Mouse (Mus musculus): ENCODE measurements around the gene Crebrf. TPM values are rescaled to one million over a fixed set of nuclear protein-coding genes. Genes with fewer than 3 reads are reported as not detected.

Crebrf gene
- polyA plus RNA-seq, 1 experiment: 9.1 TPM

DNA sequence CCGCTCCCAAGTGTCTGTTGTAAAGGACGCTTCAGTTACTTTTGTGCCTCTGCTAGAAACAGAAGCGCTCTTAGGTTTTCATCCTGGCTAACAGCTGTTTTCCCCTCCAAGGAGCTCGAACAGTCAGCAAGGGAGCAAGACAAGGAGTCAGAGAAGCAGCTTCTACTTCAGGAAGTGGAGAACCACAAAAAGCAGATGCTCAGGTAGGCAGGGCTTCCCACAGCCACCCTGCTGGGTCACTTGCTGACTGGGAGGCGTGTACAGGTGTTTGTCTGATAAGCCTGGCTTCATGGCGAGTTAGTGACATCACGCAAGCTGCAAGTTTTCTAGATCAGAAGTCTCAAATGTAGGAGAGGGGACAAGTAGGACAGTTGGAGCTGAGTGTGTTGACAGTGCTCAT is 71.1 kb downstream of the Crebrf start:
- DNase-seq: no peak
- TF ChIP-seq POLR2A (IDR thresholded peaks at IDR 0.05; ENCODE audit: low read depth, low read length) (no peak), CTCF (conservative IDR thresholded peaks at IDR 0.05; ENCODE audit: insufficient read depth, insufficient read length, low read depth, low read length) (no peak)
- WGBS: 92% methylated on average over 7 of the region's 7 CpGs
- Histone ChIP-seq H3K36me3 (ENCODE audit: control insufficient read depth, insufficient read depth, low read length) (no peaks in the 10 kb centered on the region; the same call in none of the 2 replicates), H3K4me3 (ENCODE audit: insufficient read depth, low read depth, low read length) (no peak overlapping the region), H3K4me1 (ENCODE audit: control insufficient read depth, insufficient read depth, low read length) (peaks cover 3% of the 10 kb centered on the region; the same call in 1 of the 2 replicates), H3K27ac (ENCODE audit: insufficient read depth, low read depth, low read length) (no peak overlapping the region), H3K27me3 (replicated peaks; ENCODE audit: control insufficient read depth, insufficient read depth, low read length) (no peaks in the 10 kb centered on the region)

DNA sequence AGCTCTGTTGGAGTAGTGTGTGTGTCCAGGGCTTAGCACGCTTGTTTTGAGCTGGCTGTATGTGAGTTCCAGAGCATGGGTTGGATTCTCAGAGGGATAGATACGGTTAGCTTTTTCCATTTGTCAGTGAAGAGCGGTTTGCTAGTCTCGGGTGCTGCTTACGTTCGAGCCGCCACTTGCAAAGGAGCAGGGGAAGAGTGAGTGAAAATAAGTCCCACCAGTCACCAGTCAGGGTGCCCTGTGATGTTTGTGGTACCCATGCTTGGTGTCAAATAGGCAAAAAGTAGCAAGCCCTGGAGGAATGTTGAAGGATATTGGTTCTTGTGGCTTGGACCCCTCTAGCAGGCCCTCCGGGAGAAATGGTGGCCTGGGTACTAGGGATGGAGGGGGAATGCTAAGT is 73.5 kb downstream of the Crebrf start:
- TF ChIP-seq CTCF (conservative IDR thresholded peaks at IDR 0.05; ENCODE audit: insufficient read depth, insufficient read length, low read depth, low read length) (no peak), POLR2A (IDR thresholded peaks at IDR 0.05; ENCODE audit: low read depth, low read length) (no peak)
- WGBS: 92% methylated on average over 8 of the region's 8 CpGs
- no peaks in the 10 kb centered on the region for H3K27me3 ChIP-seq (replicated peaks; ENCODE audit: control insufficient read depth, insufficient read depth, low read length)
- peaks cover 3% of the 10 kb centered on the region for H3K36me3 ChIP-seq (ENCODE audit: control insufficient read depth, insufficient read depth, low read length)
- no peak overlapping the region for H3K4me3 ChIP-seq (ENCODE audit: insufficient read depth, low read depth, low read length)
- no peaks in the 10 kb centered on the region for H3K4me1 ChIP-seq (ENCODE audit: control insufficient read depth, insufficient read depth, low read length)
- DNase-seq: no peak
- H3K27ac ChIP-seq (ENCODE audit: insufficient read depth, low read depth, low read length): no peak overlapping the region

DNA sequence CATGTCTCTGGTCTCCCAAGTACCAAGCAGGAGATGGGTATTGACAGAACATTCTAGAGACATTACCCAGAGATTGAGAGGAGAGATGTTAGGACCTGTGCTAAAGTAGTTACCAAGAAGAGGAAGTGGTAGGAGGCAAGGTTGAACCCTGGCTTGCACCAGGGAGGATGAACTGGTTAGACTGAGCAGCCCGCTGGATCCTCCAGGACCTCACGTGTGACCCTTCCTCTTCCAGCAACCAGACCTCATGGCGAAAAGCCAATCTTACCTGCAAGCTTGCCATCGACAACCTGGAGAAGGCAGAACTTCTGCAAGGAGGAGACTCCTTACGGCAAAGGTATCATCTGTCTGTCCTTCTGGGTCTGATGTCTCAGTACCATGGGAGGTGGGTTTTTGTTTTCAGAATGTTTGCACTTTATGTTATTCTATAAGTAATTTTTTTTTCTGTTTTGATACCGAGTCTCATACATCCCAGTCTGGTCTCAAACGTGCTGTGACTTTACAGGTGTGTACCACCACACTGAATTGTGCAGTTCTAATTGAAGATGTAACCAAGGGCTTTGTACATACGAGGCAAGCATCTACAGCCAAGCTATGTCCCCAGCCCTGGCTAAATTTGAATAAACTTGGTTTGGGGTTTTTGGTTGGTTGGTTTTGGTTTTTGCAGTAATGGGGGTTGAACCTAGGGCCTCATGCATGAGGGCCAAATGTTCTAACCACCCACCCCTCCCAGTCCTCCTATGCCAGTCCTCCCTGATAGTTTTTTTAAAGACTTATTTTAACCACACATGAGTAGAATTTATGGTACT is 74.2 kb downstream of the Crebrf start:
- no peak overlapping the region for H3K4me3 ChIP-seq (ENCODE audit: insufficient read depth, low read depth, low read length)
- no peak overlapping the region for H3K27ac ChIP-seq (ENCODE audit: insufficient read depth, low read depth, low read length)
- no peaks in the 10 kb centered on the region for H3K27me3 ChIP-seq (replicated peaks; ENCODE audit: control insufficient read depth, insufficient read depth, low read length)
- H3K36me3 ChIP-seq (ENCODE audit: control insufficient read depth, insufficient read depth, low read length): peaks cover 3% of the 10 kb centered on the region
- TF ChIP-seq POLR2A (IDR thresholded peaks at IDR 0.05; ENCODE audit: low read depth, low read length) (no peak), CTCF (conservative IDR thresholded peaks at IDR 0.05; ENCODE audit: insufficient read depth, insufficient read length, low read depth, low read length) (no peak)
- no peak for DNase-seq
- H3K4me1 ChIP-seq (ENCODE audit: control insufficient read depth, insufficient read depth, low read length): no peaks in the 10 kb centered on the region
- 90% methylated on average over 8 of the region's 8 CpGs for WGBS

DNA sequence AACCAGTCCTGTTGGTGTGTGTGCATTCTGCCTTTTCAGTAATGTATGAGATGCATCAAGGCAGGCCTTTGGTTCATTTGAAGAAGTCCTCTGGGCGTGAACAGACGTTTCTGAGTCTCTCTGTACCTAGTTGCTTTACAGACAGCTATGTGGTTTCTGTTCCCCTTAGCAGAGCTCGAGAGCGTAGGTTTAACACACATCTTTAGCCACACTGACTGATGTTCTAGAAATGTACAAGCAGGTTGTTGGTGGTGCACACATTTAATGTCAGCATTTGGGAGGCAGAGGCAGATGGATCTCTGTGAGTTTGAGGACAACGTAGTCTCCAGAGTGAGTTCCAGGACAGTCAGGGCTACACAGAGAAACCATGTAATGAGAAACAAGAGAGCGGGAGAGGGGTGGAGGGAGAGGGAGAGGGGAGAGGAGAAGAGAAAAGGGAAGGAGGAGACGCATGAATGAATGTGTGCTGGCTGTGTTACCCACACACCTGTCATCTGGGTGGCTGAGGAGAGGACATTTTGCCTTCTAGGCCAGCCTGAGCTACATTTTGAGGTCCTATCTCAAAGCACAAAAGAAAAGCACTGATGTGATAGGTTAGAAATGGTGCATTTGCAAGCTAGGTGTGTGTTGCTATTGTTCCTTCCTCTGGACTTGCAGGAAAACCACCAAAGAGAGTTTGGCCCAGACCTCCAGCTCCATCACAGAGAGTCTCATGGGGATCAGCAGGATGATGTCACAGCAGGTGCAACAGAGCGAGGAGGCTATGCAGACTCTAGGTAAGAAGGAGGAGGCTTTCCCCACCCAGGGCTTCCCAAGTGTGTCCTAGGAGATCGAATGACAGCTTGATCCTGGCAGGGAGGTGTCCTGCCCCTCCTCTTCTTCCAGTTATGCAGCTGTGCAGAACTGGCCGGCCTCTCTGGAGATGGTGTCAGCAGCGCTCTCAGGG is 75.1 kb downstream of the Crebrf start:
- WGBS: 76% methylated on average over 11 of the region's 11 CpGs
- TF ChIP-seq CTCF (conservative IDR thresholded peaks at IDR 0.05; ENCODE audit: insufficient read depth, insufficient read length, low read depth, low read length): no peak
- TF ChIP-seq POLR2A (IDR thresholded peaks at IDR 0.05; ENCODE audit: low read depth, low read length): no peak
- no peak for DNase-seq
- Histone ChIP-seq H3K4me1 (ENCODE audit: control insufficient read depth, insufficient read depth, low read length) (no peaks in the 10 kb centered on the region), H3K27ac (ENCODE audit: insufficient read depth, low read depth, low read length) (no peak overlapping the region), H3K36me3 (ENCODE audit: control insufficient read depth, insufficient read depth, low read length) (peaks cover 3% of the 10 kb centered on the region), H3K27me3 (replicated peaks; ENCODE audit: control insufficient read depth, insufficient read depth, low read length) (no peaks in the 10 kb centered on the region), H3K4me3 (ENCODE audit: insufficient read depth, low read depth, low read length) (no peak overlapping the region)

- 73% methylated on average over 7 of the region's 7 CpGs for WGBS
- no peak for TF ChIP-seq CTCF (conservative IDR thresholded peaks at IDR 0.05; ENCODE audit: insufficient read depth, insufficient read length, low read depth, low read length)
- TF ChIP-seq POLR2A (IDR thresholded peaks at IDR 0.05; ENCODE audit: low read depth, low read length): no peak
- H3K36me3 ChIP-seq (ENCODE audit: control insufficient read depth, insufficient read depth, low read length): peaks cover 3% of the 10 kb centered on the region
Observed at GRCm38 (mm10) chr17:26791580-26791979, 76.1 kb downstream of the Crebrf start.

DNA sequence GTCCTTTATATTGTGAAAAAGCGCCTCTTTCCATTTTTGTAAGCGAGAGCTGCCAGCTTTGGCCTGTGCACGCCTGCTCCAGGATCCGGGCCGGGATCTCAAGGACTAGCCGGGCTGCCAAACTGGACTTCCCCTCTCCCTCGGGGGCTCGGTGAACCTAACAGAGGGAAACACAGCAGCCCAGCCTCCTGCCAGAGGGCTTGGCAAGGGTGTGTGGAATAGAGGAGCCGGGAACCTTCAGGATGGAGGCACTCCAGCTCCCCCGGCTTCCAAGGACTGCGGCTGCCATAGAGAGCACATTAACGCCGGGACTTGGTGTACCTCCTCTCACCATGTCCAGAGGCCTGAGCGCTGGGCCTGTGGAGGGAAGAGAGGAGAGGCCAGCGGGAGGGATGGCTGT is 76.6 kb downstream of the Crebrf start:
- no peaks in the 10 kb centered on the region for H3K4me1 ChIP-seq (ENCODE audit: control insufficient read depth, insufficient read depth, low read length)
- WGBS: 89% methylated on average over 15 of the region's 15 CpGs
- DNase-seq: no peak
- no peak for TF ChIP-seq CTCF (conservative IDR thresholded peaks at IDR 0.05; ENCODE audit: insufficient read depth, insufficient read length, low read depth, low read length)
- no peak for TF ChIP-seq POLR2A (IDR thresholded peaks at IDR 0.05; ENCODE audit: low read depth, low read length)
- no peak overlapping the region for H3K27ac ChIP-seq (ENCODE audit: insufficient read depth, low read depth, low read length)
- no peak overlapping the region for H3K4me3 ChIP-seq (ENCODE audit: insufficient read depth, low read depth, low read length)
- H3K27me3 ChIP-seq (replicated peaks; ENCODE audit: control insufficient read depth, insufficient read depth, low read length): no peaks in the 10 kb centered on the region
- H3K36me3 ChIP-seq (ENCODE audit: control insufficient read depth, insufficient read depth, low read length): peaks cover 3% of the 10 kb centered on the region

More at GRCm38 (mm10) chr17:26791580-26791979, 76.1 kb downstream of the Crebrf start:
- no peak overlapping the region for H3K4me3 ChIP-seq (ENCODE audit: insufficient read depth, low read depth, low read length)
- H3K4me1 ChIP-seq (ENCODE audit: control insufficient read depth, insufficient read depth, low read length): no peaks in the 10 kb centered on the region
- H3K27ac ChIP-seq (ENCODE audit: insufficient read depth, low read depth, low read length): no peak overlapping the region
- no peak for DNase-seq
- H3K27me3 ChIP-seq (replicated peaks; ENCODE audit: control insufficient read depth, insufficient read depth, low read length): no peaks in the 10 kb centered on the region
